Mouse (Mus musculus): ENCODE results near the gene Xrn2. TPM values are rescaled to one million over a fixed set of nuclear protein-coding genes. Genes with fewer than 3 reads are reported as not detected.
A peak's percentile ranks its signal among the peaks of the same experiment; 100 is the strongest.

Xrn2 gene
- total and polyA plus RNA-seq, 3 experiments = 98.0 to 108 TPM; not detected in 1

DNA sequence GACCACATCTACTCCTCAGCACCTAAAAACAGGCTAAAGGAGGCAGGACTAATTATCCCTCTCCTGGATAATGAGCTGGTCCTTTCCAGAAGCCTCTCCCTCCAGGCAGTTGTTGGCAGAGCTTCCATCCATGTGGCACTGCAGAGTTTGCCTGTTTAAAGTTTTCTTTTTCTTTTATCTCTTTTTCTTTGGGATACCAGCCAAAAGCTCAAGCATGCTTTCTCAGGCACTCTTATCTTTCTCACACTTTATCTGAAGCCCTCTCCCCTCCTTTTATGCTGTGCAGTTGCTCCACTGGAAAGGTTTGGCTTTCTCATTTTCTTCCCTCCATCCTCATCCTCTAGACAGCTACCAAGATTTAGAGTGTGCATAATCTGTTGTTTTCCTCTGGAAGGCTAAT lies 26.4 kb upstream of the Xrn2 start (continued):
- no peak for TF ChIP-seq RAD21 (IDR thresholded peaks at IDR 0.05; ENCODE audit: low read depth, low read length)
- TF ChIP-seq POLR2AphosphoS2 (IDR thresholded peaks at IDR 0.05; ENCODE audit: low read length) = no peak
- 0 out of 2 replicates have a peak, but pooled peaks have one; percentile 32 for TF ChIP-seq TCF12 (IDR thresholded peaks at IDR 0.05; ENCODE audit: low read depth, low read length)
- no peak for TF ChIP-seq TBP (IDR thresholded peaks at IDR 0.05; ENCODE audit: low read depth, low read length)
- TF ChIP-seq SIN3A (IDR thresholded peaks at IDR 0.05; ENCODE audit: low read length) = no peak
- no peak for TF ChIP-seq MAZ (IDR thresholded peaks at IDR 0.05; ENCODE audit: low read depth, low read length)
- no peak for TF ChIP-seq NELFE (IDR thresholded peaks at IDR 0.05; ENCODE audit: low read depth, low read length)
- TF ChIP-seq MYB (IDR thresholded peaks at IDR 0.05; ENCODE audit: low read depth, low read length) = no peak
- TF ChIP-seq MAX (IDR thresholded peaks at IDR 0.05; ENCODE audit: low read length) = no peak
- TF ChIP-seq GATA1 (IDR thresholded peaks at IDR 0.05; ENCODE audit: low read depth, low read length) = peak; percentile 73
- TF ChIP-seq POLR2A (IDR thresholded peaks at IDR 0.05; ENCODE audit: control insufficient read depth in 1 of 2, insufficient read depth in 1 of 2, low read depth in 1 of 2, low read length in 2 of 2, poor library complexity in 1 of 2) = no peak

DNA sequence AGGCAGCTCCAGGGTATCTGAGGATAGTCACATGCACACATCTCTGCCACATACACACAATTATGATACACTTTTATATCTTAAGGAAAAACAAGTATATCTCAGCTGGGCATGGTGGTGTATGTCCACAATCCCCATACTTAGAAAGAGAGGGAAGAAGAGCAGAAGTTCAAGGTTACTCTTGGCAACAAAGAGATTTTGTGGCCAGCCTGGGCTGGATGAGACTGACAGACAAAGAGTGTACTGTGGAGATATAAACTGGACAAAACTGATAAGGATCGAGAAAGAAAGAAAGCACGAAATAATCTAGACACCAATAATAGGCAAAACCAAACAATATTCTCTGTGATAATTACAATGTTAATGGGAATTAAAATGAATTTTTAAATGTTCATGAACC lies 5.5 kb upstream of the Xrn2 start:
- Histone ChIP-seq H3K4me1 (ENCODE audit: control insufficient read depth in 1 of 2, insufficient read depth in 2 of 2, low read length in 2 of 2) (peaks cover 9 to 23% of the 10 kb centered on the region in 2 experiments), H3K27me3 (ENCODE audit: control insufficient read depth in 1 of 2, insufficient read depth in 2 of 2, low read length in 2 of 2) (no peaks in the 10 kb centered on the region), H3K4me3 (ENCODE audit: control insufficient read depth in 1 of 2, insufficient read depth in 1 of 2, low read depth in 2 of 2, low read length in 2 of 2) (no peak overlapping the region), H3K9ac (ENCODE audit: control insufficient read depth, low read depth, low read length, poor library complexity, severe bottlenecking) (no peak overlapping the region), H3K9me3 (replicated peaks; ENCODE audit: insufficient read depth, low read length) (no peaks in the 10 kb centered on the region), H3K27ac (ENCODE audit: control insufficient read depth, low read depth, low read length) (no peak overlapping the region), H3K79me2 (ENCODE audit: control insufficient read depth, insufficient read depth, low read length, poor library complexity) (no peaks in the 10 kb centered on the region), H3K36me3 (ENCODE audit: control insufficient read depth in 1 of 2, insufficient read depth in 2 of 2, low read length in 2 of 2) (peaks cover 0 to 18% of the 10 kb centered on the region in 2 experiments; a peak in 2 of 4 replicates)
- peak; percentile 49 for TF ChIP-seq GATA1 (IDR thresholded peaks at IDR 0.05; ENCODE audit: low read depth, low read length)
- peak; percentile 56; the same call in 1 of the 2 replicates for TF ChIP-seq TCF12 (IDR thresholded peaks at IDR 0.05; ENCODE audit: low read depth, low read length)
- TF ChIP-seq USF1 (IDR thresholded peaks at IDR 0.05; ENCODE audit: low read depth, low read length) = no peak
- TF ChIP-seq ZKSCAN1 (IDR thresholded peaks at IDR 0.05; ENCODE audit: low read depth, low read length) = no peak
- TF ChIP-seq CHD2 (IDR thresholded peaks at IDR 0.05; ENCODE audit: low read length) = no peak
- TF ChIP-seq EP300 (IDR thresholded peaks at IDR 0.05; ENCODE audit: low read depth in 1 of 2, low read length in 2 of 2) = peak; percentile 12 to 27; a peak in 2 of 4 replicates
- TF ChIP-seq ZNF384 (IDR thresholded peaks at IDR 0.05; ENCODE audit: low read depth, low read length) = no peak
- no peak for TF ChIP-seq RAD21 (IDR thresholded peaks at IDR 0.05; ENCODE audit: low read depth, low read length)
- TF ChIP-seq RCOR1 (IDR thresholded peaks at IDR 0.05; ENCODE audit: low read depth, low read length) = no peak; the same call in 1 of the 2 replicates
- no peak for TF ChIP-seq MXI1 (IDR thresholded peaks at IDR 0.05; ENCODE audit: low read depth, low read length)
- no peak for TF ChIP-seq JUND (IDR thresholded peaks at IDR 0.05; ENCODE audit: low read depth, low read length)
- no peak for TF ChIP-seq TAL1 (IDR thresholded peaks at IDR 0.05; ENCODE audit: low read length)
- no peak for TF ChIP-seq GABPA (IDR thresholded peaks at IDR 0.05; ENCODE audit: low read depth, low read length)
- TF ChIP-seq UBTF (IDR thresholded peaks at IDR 0.05; ENCODE audit: borderline replicate concordance, insufficient read depth, low read depth, low read length) = no peak
- no peak for TF ChIP-seq ELF1 (IDR thresholded peaks at IDR 0.05; ENCODE audit: low read depth, low read length)
- no peak for DNase-seq (ENCODE audit: low read depth, low spot score)

All from MEL (cell line).